Mouse (Mus musculus) adrenal gland (tissue): ENCODE measurements at regions not wholly inside any gene's neighbourhood (a gene's known extent, or its start where the extent isn't known, plus 50 kb on each side); places are given as distances from the start of the nearest gene placed in this dataset.

Experiments
- intact Hi-C: fragments of 180-260 bp; cut with DNase I; formaldehyde crosslinking; loops from one replicate; pipeline ENCODE4 v1.15.1; 2025

GRCm38 (mm10) chr11:17620462-17621248 is 333.0 kb downstream of the Etaa1 start:
- intact Hi-C loops, result no loop called here

GRCm38 (mm10) chr11:17629541-17630171 is 324.0 kb downstream of the Etaa1 start:
- intact Hi-C loops, result no loop called here

GRCm38 (mm10) chr11:17630172-17630553 is 323.5 kb downstream of the Etaa1 start:
- intact Hi-C loops, result no loop called here

GRCm38 (mm10) chr11:17637158-17637557 is 316.5 kb downstream of the Etaa1 start:
- intact Hi-C loops, result no loop called here

GRCm38 (mm10) chr11:17639922-17640321 is 313.8 kb downstream of the Etaa1 start:
- intact Hi-C loops, result no loop called here

- intact Hi-C loops, result no loop called here
Measured at GRCm38 (mm10) chr11:17647441-17647840, 306.2 kb downstream of the Etaa1 start.

- intact Hi-C loops, result no loop called here
Measured at GRCm38 (mm10) chr11:17651389-17652156, 302.1 kb downstream of the Etaa1 start.

- intact Hi-C loops, result no loop called here
Measured at GRCm38 (mm10) chr11:17655840-17656239, 297.8 kb downstream of the Etaa1 start.

GRCm38 (mm10) chr11:17657720-17658119 is 296.0 kb downstream of the Etaa1 start:
- intact Hi-C loops, result no loop called here

GRCm38 (mm10) chr11:17658289-17658688 is 295.4 kb downstream of the Etaa1 start:
- intact Hi-C loops, result no loop called here

- intact Hi-C loops, result no loop called here
Measured at GRCm38 (mm10) chr11:17658717-17659116, 295.0 kb downstream of the Etaa1 start.

GRCm38 (mm10) chr11:17663893-17664292 is 289.8 kb downstream of the Etaa1 start:
- intact Hi-C loops, result no loop called here

GRCm38 (mm10) chr11:17665624-17666552 is 287.8 kb downstream of the Etaa1 start:
- intact Hi-C loops, result no loop called here

GRCm38 (mm10) chr11:17680998-17681397 is 272.7 kb downstream of the Etaa1 start:
- intact Hi-C loops, result loop anchor here (10.0 kb wide), 3 partner anchors 474 to 1334 kb away; partner anchors contain the start of gene Meis1

- intact Hi-C loops, result loop anchor here (5.0 to 10.0 kb wide), 4 partner anchors 77 to 1329 kb away; partner anchors contain the start of gene Meis1
Measured at GRCm38 (mm10) chr11:17685711-17686113, 268.0 kb downstream of the Etaa1 start.

GRCm38 (mm10) chr11:17686806-17687205 is 266.9 kb downstream of the Etaa1 start:
- intact Hi-C loops, result loop anchor here (5.0 to 10.0 kb wide), 4 partner anchors 75 to 1328 kb away; partner anchors contain the start of gene Meis1

- intact Hi-C loops, result no loop called here
Measured at GRCm38 (mm10) chr11:17694145-17694544, 259.5 kb downstream of the Etaa1 start.

GRCm38 (mm10) chr11:17708769-17709168 is 244.9 kb downstream of the Etaa1 start:
- intact Hi-C loops, result no loop called here

GRCm38 (mm10) chr11:17722051-17722450 is 231.6 kb downstream of the Etaa1 start:
- intact Hi-C loops, result no loop called here

- intact Hi-C loops, result no loop called here
Measured at GRCm38 (mm10) chr11:17727258-17728034, 226.2 kb downstream of the Etaa1 start.
